Mouse (Mus musculus) lung, embryonic 15.5 days (tissue): ENCODE results near the gene Tbc1d22a. TPM values are rescaled to one million over a fixed set of nuclear protein-coding genes. Genes with fewer than 3 reads are reported as not detected.
A peak's percentile ranks its signal among the peaks of the same experiment; 100 is the strongest.

Experiments
- ATAC-seq: fragments of 200-750 bp; cut with Nextera tagmentation; 2 replicates; pipeline ENCODE4 v1.8.0; 2017; ENCODE audit warnings: moderate number of reproducible peaks, borderline replicate concordance; ENCODE audit not compliant: low FRiP score, low TSS enrichment; ENCODE audit errors: extremely low read depth
- H3K27ac ChIP-seq: fragments of 300-500 bp; sonication (generic); 2 replicates; pipeline ENCODE4 v1.5.1; 2015; ENCODE audit warnings: moderate library complexity, mild to moderate bottlenecking, inconsistent platforms
- H3K27me3 ChIP-seq: fragments of 300-500 bp; sonication (generic); 2 replicates; pipeline ENCODE4 v1.6.1; 2015; ENCODE audit warnings: inconsistent platforms
- H3K36me3 ChIP-seq: fragments of 300-500 bp; sonication (generic); 2 replicates; pipeline ENCODE4 v1.6.1; 2015; ENCODE audit warnings: inconsistent platforms
- H3K4me1 ChIP-seq: fragments of 300-500 bp; sonication (generic); 2 replicates; pipeline ENCODE4 v1.6.1; 2015; ENCODE audit warnings: inconsistent platforms
- H3K4me2 ChIP-seq: fragments of 300-500 bp; sonication (generic); 2 replicates; pipeline ENCODE4 v1.6.1; 2015; ENCODE audit warnings: inconsistent platforms, mild to moderate bottlenecking, moderate library complexity
- H3K4me3 ChIP-seq: fragments of 300-500 bp; sonication (generic); 2 replicates; pipeline ENCODE4 v1.5.1; 2015; ENCODE audit warnings: mild to moderate bottlenecking, inconsistent platforms
- H3K9ac ChIP-seq: fragments of 300-500 bp; sonication (generic); 2 replicates; pipeline ENCODE4 v1.6.1; 2015; ENCODE audit warnings: inconsistent platforms
- H3K9me3 ChIP-seq: fragments of 300-500 bp; sonication (generic); 2 replicates; pipeline ENCODE4 v1.6.1; 2016; ENCODE audit warnings: inconsistent platforms
- WGBS: fragments of 180-500 bp; shearing (Covaris S2); methylation state at CpG from one replicate; pipeline ENCODE4 v1.1.7; 2015; 5-methylcytosine and 5-hydroxymethylcytosine counted together
- polyA plus RNA-seq: library from polyadenylated mRNA; unstranded; fragments of >200 nt; fragmentation: Nextera tagmentation; extraction: Ambion mirVana; gene quantifications from 2 replicates; pipeline ENCODE4 v1.2.1, GENCODE M21; 2015

Tbc1d22a gene
- polyA plus RNA-seq, 1 experiment from 2014 or later: 12.4 TPM

GRCm38 (mm10) chr15:86362306-86363150, 148.3 kb downstream of the Tbc1d22a start:
- H3K27ac ChIP-seq: no peak overlapping the region
- no peaks in the 10 kb centered on the region for H3K36me3 ChIP-seq
- H3K4me1 ChIP-seq: peaks cover 3% of the 10 kb centered on the region; the same call in 1 of the 2 replicates
- ATAC-seq: no peak
- no peak overlapping the region for H3K4me3 ChIP-seq
- H3K4me2 ChIP-seq: no peak overlapping the region
- H3K9ac ChIP-seq: no peak overlapping the region
- no peaks in the 10 kb centered on the region for H3K27me3 ChIP-seq
- H3K9me3 ChIP-seq: no peaks in the 10 kb centered on the region
- 63% methylated on average over 10 of the region's 10 CpGs for WGBS

DNA sequence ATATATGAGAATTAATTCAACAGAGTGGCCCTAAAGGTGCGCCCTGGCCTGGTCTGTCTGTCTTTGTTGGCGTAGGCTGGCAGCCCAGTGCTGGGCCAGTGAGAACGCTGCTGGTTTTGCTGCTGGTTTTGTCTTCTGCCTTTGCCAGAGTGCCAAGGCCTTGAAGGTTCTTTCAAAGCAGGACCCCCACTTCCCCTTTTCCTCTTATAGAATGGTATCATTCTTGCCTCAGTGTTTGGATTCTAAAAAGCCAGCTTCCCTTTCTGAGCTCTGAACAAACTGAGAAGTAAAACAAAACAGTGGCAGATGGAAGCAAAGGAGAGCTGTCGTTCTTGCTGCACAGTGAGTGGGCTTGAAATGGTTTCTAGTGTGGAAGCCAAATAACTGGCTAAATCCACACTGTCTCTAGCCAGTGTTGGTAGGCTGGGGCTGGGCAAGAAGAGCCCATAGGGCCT, 149.6 kb downstream of the Tbc1d22a start:
- Histone ChIP-seq H3K9ac (no peak overlapping the region), H3K4me1 (peaks cover 3% of the 10 kb centered on the region; the same call in 1 of the 2 replicates), H3K4me2 (no peak overlapping the region), H3K4me3 (no peak overlapping the region), H3K9me3 (no peaks in the 10 kb centered on the region), H3K36me3 (no peaks in the 10 kb centered on the region), H3K27ac (no peak overlapping the region), H3K27me3 (no peaks in the 10 kb centered on the region)
- no peak for ATAC-seq
- WGBS: 86% methylated on average over 4 of the region's 4 CpGs

GRCm38 (mm10) chr15:86364948-86365658, 150.8 kb downstream of the Tbc1d22a start:
- Histone ChIP-seq H3K27ac (no peak overlapping the region), H3K36me3 (no peaks in the 10 kb centered on the region)

DNA sequence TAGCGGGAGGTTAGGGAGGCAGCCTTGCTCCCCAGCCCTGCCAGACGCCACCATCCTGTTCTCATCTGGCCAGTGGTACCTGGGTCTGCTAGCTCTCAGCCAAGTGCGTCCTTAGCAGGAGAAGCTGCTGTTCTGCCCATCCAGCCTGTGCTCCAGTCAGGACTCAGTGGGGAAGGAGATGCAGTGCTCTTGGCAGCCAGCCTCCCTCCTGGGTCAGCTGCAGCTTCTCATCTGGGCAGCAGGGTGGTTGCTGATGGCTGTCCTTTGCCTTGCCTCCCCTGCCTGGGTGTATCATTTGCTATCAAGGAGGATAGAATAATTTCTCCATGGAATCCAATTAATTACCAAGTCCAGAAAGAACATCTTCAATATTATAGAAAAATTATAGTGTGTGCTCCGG, 152.5 kb downstream of the Tbc1d22a start:
- Histone ChIP-seq H3K27me3 (no peaks in the 10 kb centered on the region), H3K4me1 (peaks cover 3% of the 10 kb centered on the region; the same call in 1 of the 2 replicates), H3K27ac (no peak overlapping the region), H3K4me3 (no peak overlapping the region), H3K36me3 (no peaks in the 10 kb centered on the region), H3K9ac (no peak overlapping the region), H3K9me3 (no peaks in the 10 kb centered on the region), H3K4me2 (no peak overlapping the region)
- no peak for ATAC-seq
- 71% methylated on average over 4 of the region's 4 CpGs for WGBS

More at GRCm38 (mm10) chr15:86364948-86365658, 150.8 kb downstream of the Tbc1d22a start:
- peaks cover 3% of the 10 kb centered on the region; the same call in 1 of the 2 replicates for H3K4me1 ChIP-seq
- H3K27me3 ChIP-seq: no peaks in the 10 kb centered on the region
- ATAC-seq: no peak
- no peak overlapping the region for H3K9ac ChIP-seq
- H3K4me3 ChIP-seq: no peak overlapping the region
- H3K4me2 ChIP-seq: no peak overlapping the region
- WGBS: 89% methylated on average over 10 of the region's 10 CpGs
- no peaks in the 10 kb centered on the region for H3K9me3 ChIP-seq

GRCm38 (mm10) chr15:86367247-86367646, 153.0 kb downstream of the Tbc1d22a start:
- no peak overlapping the region for H3K27ac ChIP-seq
- H3K4me3 ChIP-seq: no peak overlapping the region
- ATAC-seq: peak; percentile 75
- no peaks in the 10 kb centered on the region for H3K27me3 ChIP-seq
- H3K9me3 ChIP-seq: no peaks in the 10 kb centered on the region
- whole genome bisulfite sequencing: 49% methylated on average over 8 of the region's 8 CpGs
- H3K36me3 ChIP-seq: no peaks in the 10 kb centered on the region
- H3K4me1 ChIP-seq: peaks cover 3% of the 10 kb centered on the region; the same call in 1 of the 2 replicates
- no peak overlapping the region for H3K4me2 ChIP-seq
- H3K9ac ChIP-seq: no peak overlapping the region

GRCm38 (mm10) chr15:86370846-86371245, 156.6 kb downstream of the Tbc1d22a start:
- WGBS: 82% methylated on average over 3 of the region's 3 CpGs
- H3K36me3 ChIP-seq: no peaks in the 10 kb centered on the region

GRCm38 (mm10) chr15:86375262-86375661, 161.0 kb downstream of the Tbc1d22a start:
- WGBS: 56% methylated on average over 3 of the region's 3 CpGs
- ATAC-seq: no peak
- Histone ChIP-seq H3K4me1 (no peaks in the 10 kb centered on the region), H3K9me3 (no peaks in the 10 kb centered on the region), H3K4me3 (no peak overlapping the region), H3K36me3 (no peaks in the 10 kb centered on the region), H3K27me3 (no peaks in the 10 kb centered on the region), H3K4me2 (no peak overlapping the region), H3K9ac (no peak overlapping the region), H3K27ac (no peak overlapping the region)

More at GRCm38 (mm10) chr15:86370846-86371245, 156.6 kb downstream of the Tbc1d22a start:
- H3K4me1 ChIP-seq: peaks cover 3% of the 10 kb centered on the region; the same call in 1 of the 2 replicates
- no peaks in the 10 kb centered on the region for H3K27me3 ChIP-seq
- no peak overlapping the region for H3K9ac ChIP-seq
- no peak overlapping the region for H3K4me2 ChIP-seq
- H3K9me3 ChIP-seq: no peaks in the 10 kb centered on the region
- no peak overlapping the region for H3K27ac ChIP-seq
- ATAC-seq: no peak
- no peak overlapping the region for H3K4me3 ChIP-seq

- WGBS: 87% methylated on average over 6 of the region's 6 CpGs
- ATAC-seq: no peak
- no peaks in the 10 kb centered on the region for H3K9me3 ChIP-seq
Observed at GRCm38 (mm10) chr15:86375860-86376394, 161.7 kb downstream of the Tbc1d22a start.

DNA sequence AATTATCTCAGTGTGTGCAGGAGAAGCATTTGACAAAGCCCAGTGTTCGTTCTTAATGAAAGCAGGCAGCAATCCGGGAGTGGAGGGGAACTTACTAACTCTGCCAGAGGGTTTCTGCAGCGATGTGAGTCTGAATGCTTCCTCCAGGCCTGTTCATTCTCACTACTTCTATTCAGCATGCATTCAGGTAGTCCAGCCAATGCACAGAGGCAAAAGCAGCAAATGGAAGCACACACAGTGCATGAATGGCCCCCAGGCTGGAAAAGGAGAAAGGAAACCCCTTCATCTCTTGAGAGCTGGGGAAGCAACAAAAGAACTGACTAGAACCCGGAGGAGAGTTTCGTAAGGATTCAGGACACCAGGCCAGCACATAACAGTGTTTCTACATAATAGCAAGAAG, 169.0 kb downstream of the Tbc1d22a start:
- H3K9me3 ChIP-seq: no peaks in the 10 kb centered on the region
- H3K9ac ChIP-seq: no peak overlapping the region
- no peaks in the 10 kb centered on the region for H3K27me3 ChIP-seq
- H3K36me3 ChIP-seq: no peaks in the 10 kb centered on the region
- no peak overlapping the region for H3K27ac ChIP-seq
- H3K4me3 ChIP-seq: no peak overlapping the region
- H3K4me2 ChIP-seq: no peak overlapping the region
- no peaks in the 10 kb centered on the region for H3K4me1 ChIP-seq
- no peak for ATAC-seq
- WGBS: 80% methylated on average over 5 of the region's 5 CpGs

More at GRCm38 (mm10) chr15:86375860-86376394, 161.7 kb downstream of the Tbc1d22a start:
- no peaks in the 10 kb centered on the region for H3K36me3 ChIP-seq
- no peaks in the 10 kb centered on the region for H3K4me1 ChIP-seq
- no peak overlapping the region for H3K27ac ChIP-seq
- H3K4me3 ChIP-seq: no peak overlapping the region
- H3K4me2 ChIP-seq: no peak overlapping the region
- no peaks in the 10 kb centered on the region for H3K27me3 ChIP-seq
- H3K9ac ChIP-seq: no peak overlapping the region

DNA sequence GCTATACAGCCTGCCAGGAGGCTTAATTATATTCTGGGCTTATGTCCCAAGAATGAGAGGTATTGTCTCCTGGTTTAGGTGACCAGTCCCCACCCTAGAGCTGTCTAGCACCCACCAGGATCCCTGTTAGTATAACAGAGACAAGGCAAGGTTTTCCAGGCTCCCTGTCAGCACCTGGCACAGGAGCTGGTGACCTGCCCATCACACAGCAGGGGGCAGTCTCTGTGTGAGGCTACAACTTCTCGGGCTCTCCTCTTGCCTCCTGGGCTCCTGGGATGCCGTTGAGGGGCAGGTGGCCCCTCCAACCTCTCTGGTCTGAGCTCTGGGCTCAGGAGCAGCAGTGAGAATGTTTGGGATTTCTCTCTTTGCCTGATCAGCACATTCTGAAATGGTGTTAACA, 171.2 kb downstream of the Tbc1d22a start:
- Histone ChIP-seq H3K4me1 (no peaks in the 10 kb centered on the region), H3K9ac (no peak overlapping the region), H3K4me2 (no peak overlapping the region), H3K27me3 (no peaks in the 10 kb centered on the region), H3K9me3 (no peaks in the 10 kb centered on the region), H3K4me3 (no peak overlapping the region), H3K27ac (no peak overlapping the region), H3K36me3 (no peaks in the 10 kb centered on the region)
- 45% methylated on average over 2 of the region's 2 CpGs for WGBS
- ATAC-seq: no peak

DNA sequence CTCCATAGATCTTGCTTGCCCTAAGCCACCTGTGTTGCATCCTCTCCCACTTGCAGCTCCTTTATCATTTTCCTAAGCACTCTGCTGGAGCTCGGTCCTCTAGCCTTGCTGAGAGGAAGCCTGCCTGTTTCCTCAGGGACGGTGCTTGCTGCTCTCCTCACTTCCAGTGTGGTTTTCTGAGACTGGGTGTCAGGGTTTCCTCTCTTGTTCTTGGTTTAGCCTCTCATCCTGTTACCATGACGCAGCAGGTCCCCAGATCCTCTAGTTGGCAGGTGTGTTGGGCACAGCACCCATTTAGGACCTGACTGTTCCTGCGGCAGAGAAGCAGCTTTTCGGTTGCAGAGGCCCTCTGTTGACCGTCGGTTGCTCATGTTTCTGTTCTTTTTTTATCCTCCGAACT, 172.1 kb downstream of the Tbc1d22a start:
- Histone ChIP-seq H3K4me2 (no peak overlapping the region), H3K4me1 (no peaks in the 10 kb centered on the region), H3K9ac (no peak overlapping the region), H3K4me3 (no peak overlapping the region), H3K27me3 (no peaks in the 10 kb centered on the region), H3K36me3 (no peaks in the 10 kb centered on the region), H3K27ac (no peak overlapping the region), H3K9me3 (no peaks in the 10 kb centered on the region)
- 69% methylated on average over 8 of the region's 8 CpGs for WGBS
- no peak for ATAC-seq

DNA sequence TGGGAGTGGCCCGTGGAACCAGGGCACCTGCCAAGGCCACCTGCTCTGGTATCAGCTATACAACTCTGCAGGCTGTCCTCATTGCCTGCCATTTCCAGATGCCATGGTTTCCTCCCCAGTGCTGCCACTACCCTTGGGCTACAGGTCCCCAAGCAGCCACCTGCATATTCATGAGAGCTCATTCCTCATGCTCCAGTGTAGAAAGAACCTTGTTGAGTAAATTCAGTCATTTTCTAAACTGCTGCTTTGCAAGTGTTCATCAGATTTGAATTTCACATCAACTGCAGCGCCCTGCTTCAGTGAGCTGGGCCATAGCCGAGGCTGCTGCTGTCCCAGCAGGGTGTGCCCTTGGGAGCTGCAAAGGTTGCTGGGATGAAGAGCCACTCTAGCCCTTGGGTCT, 174.3 kb downstream of the Tbc1d22a start:
- Histone ChIP-seq H3K4me1 (no peaks in the 10 kb centered on the region), H3K27ac (no peak overlapping the region), H3K4me3 (no peak overlapping the region), H3K36me3 (no peaks in the 10 kb centered on the region), H3K4me2 (no peak overlapping the region), H3K27me3 (no peaks in the 10 kb centered on the region), H3K9me3 (no peaks in the 10 kb centered on the region), H3K9ac (no peak overlapping the region)
- 71% methylated on average over 3 of the region's 3 CpGs for WGBS
- ATAC-seq: no peak
